Mouse (Mus musculus): ENCODE results near the gene Rptor. TPM values are rescaled to one million over a fixed set of nuclear protein-coding genes. Genes with fewer than 3 reads are reported as not detected.

Rptor gene
- polyA plus RNA-seq, 2 experiments, result 3.7 to 5.8 TPM

GRCm38 (mm10) chr11:119939711-119940106 lies 337.0 kb downstream of the Rptor start:
- peaks cover 29% of the 10 kb centered on the region for H3K27me3 ChIP-seq (ENCODE audit: control insufficient read depth, insufficient read depth, low read length)
- no peaks in the 10 kb centered on the region for H3K36me3 ChIP-seq (replicated peaks; ENCODE audit: control insufficient read depth, insufficient read depth, low read depth)
- H3K9ac ChIP-seq (replicated peaks), result no peak overlapping the region
- H3K4me1 ChIP-seq (replicated peaks; ENCODE audit: control insufficient read depth in 2 of 2, insufficient read depth in 2 of 2, low read length in 1 of 2), result peaks cover 0 to 23% of the 10 kb centered on the region in 2 experiments; a peak in 3 of 4 replicates
- ATAC-seq (ENCODE audit: insufficient read depth) (no peak), DNase-seq (ENCODE audit: low read depth in 3 of 3, low spot score in 3 of 3) (no peak)
- no peaks in the 10 kb centered on the region for H3K9me3 ChIP-seq (ENCODE audit: control insufficient read depth, low read length)
- WGBS (ENCODE audit: insufficient replicate concordance), result 55% methylated on average over 4 of the region's 4 CpGs
- TF ChIP-seq EP300 (IDR thresholded peaks at IDR 0.05; ENCODE audit: low read depth) (no peak), CTCF (IDR thresholded peaks at IDR 0.05; ENCODE audit: low read depth) (no peak)
- no peak overlapping the region for H3K4me2 ChIP-seq (ENCODE audit: low read depth)
- H3K4me3 ChIP-seq (ENCODE audit: insufficient read depth in 1 of 2, low read depth in 2 of 2, low read length in 2 of 2), result no peak overlapping the region
- H3K27ac ChIP-seq, result no peak overlapping the region

GRCm38 (mm10) chr11:119940142-119940541 lies 337.4 kb downstream of the Rptor start:
- peaks cover 0 to 27% of the 10 kb centered on the region in 2 experiments; a peak in 3 of 4 replicates for H3K4me1 ChIP-seq (replicated peaks; ENCODE audit: control insufficient read depth in 2 of 2, insufficient read depth in 2 of 2, low read length in 1 of 2)
- no peaks in the 10 kb centered on the region for H3K9me3 ChIP-seq (ENCODE audit: control insufficient read depth, low read length)
- no peak for TF ChIP-seq CTCF (IDR thresholded peaks at IDR 0.05; ENCODE audit: low read depth)
- TF ChIP-seq EP300 (IDR thresholded peaks at IDR 0.05; ENCODE audit: low read depth), result no peak
- no peak overlapping the region for H3K4me2 ChIP-seq (ENCODE audit: low read depth)
- no peak for ATAC-seq (ENCODE audit: insufficient read depth)
- H3K27ac ChIP-seq, result no peak overlapping the region
- H3K4me3 ChIP-seq (ENCODE audit: insufficient read depth in 1 of 2, low read depth in 2 of 2, low read length in 2 of 2), result no peak overlapping the region
- no peak overlapping the region for H3K9ac ChIP-seq (replicated peaks)
- H3K27me3 ChIP-seq (ENCODE audit: control insufficient read depth, insufficient read depth, low read length), result peaks cover 29% of the 10 kb centered on the region
- DNase-seq (ENCODE audit: low read depth in 3 of 3, low spot score in 3 of 3), result no peak
- no peaks in the 10 kb centered on the region for H3K36me3 ChIP-seq (replicated peaks; ENCODE audit: control insufficient read depth, insufficient read depth, low read depth)
- WGBS (ENCODE audit: insufficient replicate concordance), result 60% methylated on average over 11 of the region's 11 CpGs

- Histone ChIP-seq H3K4me2 (ENCODE audit: low read depth) (peak overlapping the region; percentile 91), H3K27me3 (ENCODE audit: control insufficient read depth, insufficient read depth, low read length) (peaks cover 29% of the 10 kb centered on the region), H3K4me1 (replicated peaks; ENCODE audit: control insufficient read depth in 2 of 2, insufficient read depth in 2 of 2, low read length in 1 of 2) (peaks cover 0 to 26% of the 10 kb centered on the region in 2 experiments; a peak in 3 of 4 replicates), H3K9ac (replicated peaks) (no peak overlapping the region), H3K4me3 (ENCODE audit: insufficient read depth in 1 of 2, low read depth in 2 of 2, low read length in 2 of 2) (peak overlapping the region; percentile 53 to 65; a peak in 3 of 4 replicates), H3K9me3 (ENCODE audit: control insufficient read depth, low read length) (no peaks in the 10 kb centered on the region), H3K27ac (no peak overlapping the region), H3K36me3 (replicated peaks; ENCODE audit: control insufficient read depth, insufficient read depth, low read depth) (no peaks in the 10 kb centered on the region)
- WGBS (ENCODE audit: insufficient replicate concordance), result 12% methylated on average over 8 of the region's 8 CpGs
- DNase-seq (ENCODE audit: low read depth in 3 of 3, low spot score in 3 of 3) (no peak), ATAC-seq (ENCODE audit: insufficient read depth) (no peak)
- no peak for TF ChIP-seq CTCF (IDR thresholded peaks at IDR 0.05; ENCODE audit: low read depth)
- no peak for TF ChIP-seq EP300 (IDR thresholded peaks at IDR 0.05; ENCODE audit: low read depth)
Observed at GRCm38 (mm10) chr11:119941794-119942193, 339.1 kb downstream of the Rptor start.

- H3K27me3 ChIP-seq (ENCODE audit: control insufficient read depth, insufficient read depth, low read length), result peaks cover 29% of the 10 kb centered on the region
- ATAC-seq (ENCODE audit: insufficient read depth), result peak; percentile 35
Observed at GRCm38 (mm10) chr11:119942201-119942726, 339.6 kb downstream of the Rptor start.

GRCm38 (mm10) chr11:119942727-119943427 lies 340.2 kb downstream of the Rptor start, which contains the start of gene Baiap2:
Gene Baiap2, plus strand, starts transcription at chr11:119942763.
- peak within 1 kb of the TSS; percentile 66 to 71 for H3K4me3 ChIP-seq (ENCODE audit: insufficient read depth in 1 of 2, low read depth in 2 of 2, low read length in 2 of 2)
- H3K4me2 ChIP-seq (ENCODE audit: low read depth), result peak within 1 kb of the TSS; percentile 91
- peak within 1 kb of the TSS; percentile 54 for H3K9ac ChIP-seq (replicated peaks)
- DNase-seq (ENCODE audit: low read depth in 3 of 3, low spot score in 3 of 3), result peak; percentile 91 to 92 (median 91)
- H3K36me3 ChIP-seq (replicated peaks; ENCODE audit: control insufficient read depth, insufficient read depth, low read depth), result no peaks in the 10 kb centered on the region
- H3K9me3 ChIP-seq (ENCODE audit: control insufficient read depth, low read length), result no peaks in the 10 kb centered on the region
- TF ChIP-seq CTCF (IDR thresholded peaks at IDR 0.05; ENCODE audit: low read depth) (no peak), EP300 (IDR thresholded peaks at IDR 0.05; ENCODE audit: low read depth) (no peak)
- no peak within 1 kb of the TSS for H3K27ac ChIP-seq
- peak; percentile 92 for ATAC-seq (ENCODE audit: insufficient read depth)
- H3K4me1 ChIP-seq (replicated peaks; ENCODE audit: control insufficient read depth in 2 of 2, insufficient read depth in 2 of 2, low read length in 1 of 2), result peaks cover 0 to 27% of the 10 kb centered on the region in 2 experiments; a peak in 3 of 4 replicates
- under 1% methylated on average over 76 of the region's 79 CpGs for WGBS (ENCODE audit: insufficient replicate concordance)
- peaks cover 29% of the 10 kb centered on the region for H3K27me3 ChIP-seq (ENCODE audit: control insufficient read depth, insufficient read depth, low read length)

More at GRCm38 (mm10) chr11:119942201-119942726, 339.6 kb downstream of the Rptor start:
- Histone ChIP-seq H3K9ac (replicated peaks) (peak overlapping the region; percentile 41), H3K9me3 (ENCODE audit: control insufficient read depth, low read length) (no peaks in the 10 kb centered on the region), H3K27ac (no peak overlapping the region), H3K4me2 (ENCODE audit: low read depth) (peak overlapping the region; percentile 91), H3K4me1 (replicated peaks; ENCODE audit: control insufficient read depth in 2 of 2, insufficient read depth in 2 of 2, low read length in 1 of 2) (peaks cover 0 to 23% of the 10 kb centered on the region in 2 experiments; a peak in 3 of 4 replicates), H3K4me3 (ENCODE audit: insufficient read depth in 1 of 2, low read depth in 2 of 2, low read length in 2 of 2) (peak overlapping the region; percentile 53 to 65), H3K36me3 (replicated peaks; ENCODE audit: control insufficient read depth, insufficient read depth, low read depth) (no peaks in the 10 kb centered on the region)
- peak in 1 of 3 experiments; percentile 35 for DNase-seq (ENCODE audit: low read depth in 3 of 3, low spot score in 3 of 3)
- TF ChIP-seq EP300 (IDR thresholded peaks at IDR 0.05; ENCODE audit: low read depth) (no peak), CTCF (IDR thresholded peaks at IDR 0.05; ENCODE audit: low read depth) (no peak)
- WGBS (ENCODE audit: insufficient replicate concordance), result under 1% methylated on average over 43 of the region's 43 CpGs
